Mouse (Mus musculus) cerebellum, adult 2 months (tissue): ENCODE measurements at regions not wholly inside any gene's neighbourhood (a gene's known extent, or its start where the extent isn't known, plus 50 kb on each side); places are given as distances from the start of the nearest gene placed in this dataset.

ENCODE experiments used
- CTCF ChIP-seq: fragments of 200-500 bp; IDR thresholded peaks from 2 replicates; pipeline ENCODE4 v1.5.1; 2011; ENCODE audit warnings: low read depth, mild to moderate bottlenecking, control low read depth, low read length, moderate library complexity, borderline replicate concordance; ENCODE audit not compliant: insufficient read depth
- POLR2A ChIP-seq: fragments of 200-500 bp; IDR thresholded peaks from 2 replicates; pipeline ENCODE4 v1.6.1; 2011; ENCODE audit warnings: low read length, control low read depth, borderline replicate concordance; ENCODE audit not compliant: insufficient read depth

DNA sequence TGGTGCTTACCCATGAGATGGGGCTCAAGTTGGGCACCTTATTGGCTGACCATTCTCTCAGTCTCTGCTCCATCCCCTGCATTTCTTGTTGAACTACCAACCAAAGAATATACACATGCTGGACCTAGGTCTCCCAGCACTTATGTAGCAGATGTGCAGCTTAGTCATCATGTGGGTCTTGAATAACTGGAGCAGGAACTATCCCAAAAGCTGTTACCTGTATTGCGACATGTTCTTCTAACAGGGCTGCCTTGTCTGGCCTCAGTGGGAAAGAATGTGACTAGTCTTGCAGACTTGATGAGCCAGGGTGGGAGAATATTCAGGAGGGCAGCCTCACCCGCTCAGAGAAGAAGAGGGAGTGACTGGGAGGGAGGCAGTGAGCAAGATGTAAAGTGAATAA lies 318.7 kb upstream of the Marcks start:
- TF ChIP-seq CTCF (no peak), POLR2A (no peak)
